Mouse (Mus musculus): ENCODE measurements around the gene Fmn2. TPM values are rescaled to one million over a fixed set of nuclear protein-coding genes. Genes with fewer than 3 reads are reported as not detected.

The Fmn2 gene
- polyA plus RNA-seq, 1 experiment from 2014 or later: 1.1 TPM

DNA sequence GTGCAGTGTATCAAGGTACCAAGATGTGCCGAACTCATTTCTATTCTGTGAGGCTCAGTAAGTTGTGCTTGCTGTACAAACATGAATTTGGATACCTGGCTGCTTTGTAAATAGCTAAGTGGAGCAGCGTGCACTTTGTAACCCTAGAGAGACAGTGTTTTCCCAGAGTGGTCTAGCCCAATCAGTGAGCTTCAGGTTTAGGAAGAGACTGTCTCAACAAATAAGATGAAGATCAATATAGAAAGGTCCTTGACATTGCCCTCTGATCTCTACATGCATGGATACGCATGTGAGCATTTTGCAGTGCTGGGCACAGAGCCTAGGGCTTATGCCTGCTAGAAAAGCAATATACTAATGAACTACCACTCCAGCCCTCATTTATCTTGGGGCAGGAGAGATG, 67.0 kb downstream of the Fmn2 start:
- Histone ChIP-seq H3K27ac (ENCODE audit: low read depth, low read length) (no peak overlapping the region), H3K36me3 (ENCODE audit: control insufficient read depth, insufficient read depth, low read length) (no peaks in the 10 kb centered on the region), H3K27me3 (ENCODE audit: control insufficient read depth, insufficient read depth, low read length) (no peaks in the 10 kb centered on the region), H3K4me1 (ENCODE audit: control insufficient read depth, insufficient read depth, low read length) (no peaks in the 10 kb centered on the region), H3K4me3 (ENCODE audit: low read depth, low read length) (no peak overlapping the region), H3K9ac (ENCODE audit: low read depth, low read length) (no peak overlapping the region), H3K4me2 (no peak overlapping the region), H3K9me3 (replicated peaks; ENCODE audit: control insufficient read depth, low read length) (no peaks in the 10 kb centered on the region)
- WGBS (ENCODE audit: insufficient replicate concordance): 83% methylated on average over 3 of the region's 3 CpGs
- ATAC-seq (replicated peaks; ENCODE audit: insufficient number of reproducible peaks, low FRiP score, low TSS enrichment): no peak

DNA sequence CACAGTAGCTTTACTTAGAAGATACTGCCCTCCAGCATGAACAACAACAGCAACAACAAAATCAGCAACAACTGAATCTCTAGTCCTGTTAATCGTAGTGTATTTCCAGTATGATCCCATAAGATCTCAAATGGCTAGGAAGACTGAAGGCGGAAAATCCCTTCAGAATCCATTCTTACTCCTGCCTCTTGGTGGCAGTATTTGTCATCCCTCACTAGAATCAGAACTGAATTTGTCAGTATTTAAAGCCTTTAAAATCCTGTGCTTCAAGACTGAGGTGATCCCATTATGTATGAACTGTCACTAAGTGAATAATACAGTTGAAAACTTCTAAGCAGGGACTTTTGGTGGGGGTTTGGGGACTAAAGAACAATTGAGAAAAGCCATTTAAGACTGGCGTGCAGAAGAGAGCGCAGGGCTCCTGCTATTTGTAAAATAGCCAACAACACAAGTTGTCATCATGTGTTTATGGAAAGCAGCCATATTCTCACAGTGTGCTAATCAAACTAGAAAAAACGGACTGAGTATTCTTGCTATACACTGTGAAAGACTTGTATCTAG, 90.9 kb downstream of the Fmn2 start:
- Histone ChIP-seq H3K27me3 (ENCODE audit: control insufficient read depth, insufficient read depth, low read length) (no peaks in the 10 kb centered on the region), H3K9me3 (replicated peaks; ENCODE audit: control insufficient read depth, low read length) (no peaks in the 10 kb centered on the region), H3K9ac (ENCODE audit: low read depth, low read length) (no peak overlapping the region), H3K4me1 (ENCODE audit: control insufficient read depth, insufficient read depth, low read length) (no peaks in the 10 kb centered on the region), H3K4me3 (ENCODE audit: low read depth, low read length) (no peak overlapping the region), H3K4me2 (no peak overlapping the region), H3K36me3 (ENCODE audit: control insufficient read depth, insufficient read depth, low read length) (no peaks in the 10 kb centered on the region), H3K27ac (ENCODE audit: low read depth, low read length) (no peak overlapping the region)
- no peak for ATAC-seq (replicated peaks; ENCODE audit: insufficient number of reproducible peaks, low FRiP score, low TSS enrichment)
- 58% methylated on average over 5 of the region's 5 CpGs for WGBS (ENCODE audit: insufficient replicate concordance)

- 5% methylated on average over 4 of the region's 4 CpGs for WGBS (ENCODE audit: insufficient replicate concordance)
- Histone ChIP-seq H3K27ac (ENCODE audit: low read depth, low read length) (no peak overlapping the region), H3K9ac (ENCODE audit: low read depth, low read length) (no peak overlapping the region), H3K9me3 (replicated peaks; ENCODE audit: control insufficient read depth, low read length) (no peaks in the 10 kb centered on the region), H3K4me2 (no peak overlapping the region), H3K36me3 (ENCODE audit: control insufficient read depth, insufficient read depth, low read length) (no peaks in the 10 kb centered on the region), H3K4me3 (ENCODE audit: low read depth, low read length) (no peak overlapping the region), H3K27me3 (ENCODE audit: control insufficient read depth, insufficient read depth, low read length) (no peaks in the 10 kb centered on the region), H3K4me1 (ENCODE audit: control insufficient read depth, insufficient read depth, low read length) (0 out of 2 replicates have a peak, but pooled peaks cover 3% of the 10 kb centered on the region)
- no peak for ATAC-seq (replicated peaks; ENCODE audit: insufficient number of reproducible peaks, low FRiP score, low TSS enrichment)
Observed at GRCm38 (mm10) chr1:174594989-174595388, 93.4 kb downstream of the Fmn2 start.

- 42% methylated on average over 3 of the region's 3 CpGs for WGBS (ENCODE audit: insufficient replicate concordance)
- no peak overlapping the region for H3K27ac ChIP-seq (ENCODE audit: low read depth, low read length)
- no peak overlapping the region for H3K4me3 ChIP-seq (ENCODE audit: low read depth, low read length)
- no peak for ATAC-seq (replicated peaks; ENCODE audit: insufficient number of reproducible peaks, low FRiP score, low TSS enrichment)
- H3K4me2 ChIP-seq: no peak overlapping the region
- no peaks in the 10 kb centered on the region for H3K36me3 ChIP-seq (ENCODE audit: control insufficient read depth, insufficient read depth, low read length)
- 0 out of 2 replicates have a peak, but pooled peaks cover 3% of the 10 kb centered on the region for H3K4me1 ChIP-seq (ENCODE audit: control insufficient read depth, insufficient read depth, low read length)
- H3K9me3 ChIP-seq (replicated peaks; ENCODE audit: control insufficient read depth, low read length): no peaks in the 10 kb centered on the region
- H3K27me3 ChIP-seq (ENCODE audit: control insufficient read depth, insufficient read depth, low read length): no peaks in the 10 kb centered on the region
- no peak overlapping the region for H3K9ac ChIP-seq (ENCODE audit: low read depth, low read length)
Observed at GRCm38 (mm10) chr1:174597495-174597894, 95.9 kb downstream of the Fmn2 start.

DNA sequence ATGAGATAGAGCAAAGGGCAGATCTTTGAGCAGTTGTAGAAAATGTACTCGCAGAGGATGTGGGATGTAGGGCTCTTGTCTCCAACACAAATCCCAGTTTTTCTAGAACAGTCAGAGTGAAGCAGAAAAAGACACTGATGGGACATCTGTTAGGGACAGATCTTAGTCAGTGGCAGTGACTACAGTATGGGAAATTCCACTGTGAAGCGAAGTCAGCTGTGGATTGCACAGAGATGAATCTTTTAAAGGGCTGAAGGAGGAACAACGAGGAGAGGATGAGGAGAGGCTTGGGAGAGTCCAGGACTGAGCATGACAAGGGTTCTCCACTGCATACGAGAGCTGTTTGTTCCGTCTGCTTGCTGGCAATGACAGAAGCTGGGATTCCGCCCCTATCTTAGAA, 96.6 kb downstream of the Fmn2 start:
- Histone ChIP-seq H3K27ac (ENCODE audit: low read depth, low read length) (no peak overlapping the region), H3K4me1 (ENCODE audit: control insufficient read depth, insufficient read depth, low read length) (0 out of 2 replicates have a peak, but pooled peaks cover 3% of the 10 kb centered on the region), H3K36me3 (ENCODE audit: control insufficient read depth, insufficient read depth, low read length) (no peaks in the 10 kb centered on the region), H3K9me3 (replicated peaks; ENCODE audit: control insufficient read depth, low read length) (no peaks in the 10 kb centered on the region), H3K27me3 (ENCODE audit: control insufficient read depth, insufficient read depth, low read length) (no peaks in the 10 kb centered on the region), H3K4me3 (ENCODE audit: low read depth, low read length) (no peak overlapping the region), H3K9ac (ENCODE audit: low read depth, low read length) (no peak overlapping the region), H3K4me2 (peak overlapping the region; percentile 19; the same call in 1 of the 2 replicates)
- WGBS (ENCODE audit: insufficient replicate concordance): 35% methylated on average over 6 of the region's 6 CpGs
- ATAC-seq (replicated peaks; ENCODE audit: insufficient number of reproducible peaks, low FRiP score, low TSS enrichment): no peak

DNA sequence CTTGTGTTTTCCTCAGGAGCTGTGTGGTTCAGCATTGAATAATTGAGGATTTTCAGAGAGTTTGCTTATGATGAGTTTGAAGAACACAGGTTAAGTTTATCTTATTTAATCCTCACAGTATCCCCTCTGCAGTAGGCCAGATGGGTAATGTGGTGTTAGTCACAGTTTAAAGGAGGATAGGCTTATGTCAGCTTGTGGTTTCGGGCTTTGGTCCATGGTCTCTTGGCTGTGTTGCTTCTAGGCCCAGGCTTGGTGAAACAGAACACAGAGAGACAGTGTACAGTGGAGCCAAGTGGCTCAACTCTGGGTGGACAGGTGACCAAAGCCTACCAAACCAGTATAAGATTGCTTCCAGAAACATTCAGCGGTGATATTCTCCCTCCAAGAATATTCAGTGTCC, 98.4 kb downstream of the Fmn2 start:
- WGBS (ENCODE audit: insufficient replicate concordance): 96% methylated on average over 2 of the region's 2 CpGs
- ATAC-seq (replicated peaks; ENCODE audit: insufficient number of reproducible peaks, low FRiP score, low TSS enrichment): no peak

DNA sequence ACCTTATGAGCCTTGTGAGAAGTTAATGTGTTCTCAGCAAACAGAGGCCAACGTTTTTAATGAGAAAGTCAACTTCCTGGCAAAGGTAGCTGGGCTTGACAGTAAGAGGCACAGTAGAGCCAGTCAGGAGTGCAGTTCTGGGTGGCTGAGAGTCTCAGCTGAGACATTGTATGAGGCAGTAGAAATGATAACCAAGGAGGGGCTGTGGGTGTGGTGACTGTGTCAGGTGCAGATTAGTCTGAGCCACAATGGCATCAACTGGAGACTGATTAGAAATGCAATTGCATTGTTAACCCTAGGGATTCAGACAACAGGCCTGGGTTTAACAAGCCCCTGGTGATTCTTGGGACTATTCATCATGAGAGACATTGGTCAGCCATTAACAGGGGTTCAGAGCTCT, 99.0 kb downstream of the Fmn2 start:
- Histone ChIP-seq H3K27ac (ENCODE audit: low read depth, low read length) (no peak overlapping the region), H3K4me2 (no peak overlapping the region), H3K9me3 (replicated peaks; ENCODE audit: control insufficient read depth, low read length) (no peaks in the 10 kb centered on the region), H3K4me1 (ENCODE audit: control insufficient read depth, insufficient read depth, low read length) (0 out of 2 replicates have a peak, but pooled peaks cover 3% of the 10 kb centered on the region), H3K9ac (ENCODE audit: low read depth, low read length) (no peak overlapping the region), H3K27me3 (ENCODE audit: control insufficient read depth, insufficient read depth, low read length) (no peaks in the 10 kb centered on the region), H3K36me3 (ENCODE audit: control insufficient read depth, insufficient read depth, low read length) (no peaks in the 10 kb centered on the region), H3K4me3 (ENCODE audit: low read depth, low read length) (no peak overlapping the region)
- WGBS (ENCODE audit: insufficient replicate concordance): 51% methylated on average over 1 of the region's 1 CpGs
- peak; percentile 91 for ATAC-seq (replicated peaks; ENCODE audit: insufficient number of reproducible peaks, low FRiP score, low TSS enrichment)

More for the DNA sequence above, 98.4 kb downstream of the Fmn2 start:
- Histone ChIP-seq H3K27ac (ENCODE audit: low read depth, low read length) (no peak overlapping the region), H3K9ac (ENCODE audit: low read depth, low read length) (no peak overlapping the region), H3K4me1 (ENCODE audit: control insufficient read depth, insufficient read depth, low read length) (0 out of 2 replicates have a peak, but pooled peaks cover 3% of the 10 kb centered on the region), H3K36me3 (ENCODE audit: control insufficient read depth, insufficient read depth, low read length) (no peaks in the 10 kb centered on the region), H3K4me2 (no peak overlapping the region), H3K27me3 (ENCODE audit: control insufficient read depth, insufficient read depth, low read length) (no peaks in the 10 kb centered on the region), H3K4me3 (ENCODE audit: low read depth, low read length) (no peak overlapping the region), H3K9me3 (replicated peaks; ENCODE audit: control insufficient read depth, low read length) (no peaks in the 10 kb centered on the region)

DNA sequence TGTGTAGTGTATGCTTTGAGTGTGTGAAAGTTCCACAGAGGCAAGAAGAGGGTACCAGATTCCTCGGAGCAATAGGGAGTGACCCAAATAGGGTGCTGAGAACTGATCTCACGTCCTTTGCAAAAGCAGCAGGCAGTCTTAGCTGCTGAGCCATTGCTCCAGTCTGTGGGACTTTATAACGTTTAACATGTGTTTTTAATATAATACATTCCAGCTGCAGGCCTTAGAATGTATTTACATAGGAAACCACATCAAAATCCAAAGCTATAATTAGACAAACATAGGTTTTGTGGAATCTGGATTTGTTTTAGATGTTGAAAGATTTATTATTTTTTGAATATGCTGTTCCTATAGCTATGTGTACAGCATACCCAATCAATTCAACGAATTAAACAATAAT, 115.7 kb downstream of the Fmn2 start:
- Histone ChIP-seq H3K4me2 (no peak overlapping the region), H3K4me1 (ENCODE audit: control insufficient read depth, insufficient read depth, low read length) (no peaks in the 10 kb centered on the region), H3K9me3 (replicated peaks; ENCODE audit: control insufficient read depth, low read length) (no peaks in the 10 kb centered on the region), H3K9ac (ENCODE audit: low read depth, low read length) (no peak overlapping the region), H3K36me3 (ENCODE audit: control insufficient read depth, insufficient read depth, low read length) (no peaks in the 10 kb centered on the region), H3K27ac (ENCODE audit: low read depth, low read length) (no peak overlapping the region), H3K4me3 (ENCODE audit: low read depth, low read length) (no peak overlapping the region), H3K27me3 (ENCODE audit: control insufficient read depth, insufficient read depth, low read length) (no peaks in the 10 kb centered on the region)
- 53% methylated on average over 4 of the region's 4 CpGs for WGBS (ENCODE audit: insufficient replicate concordance)
- no peak for ATAC-seq (replicated peaks; ENCODE audit: insufficient number of reproducible peaks, low FRiP score, low TSS enrichment)

DNA sequence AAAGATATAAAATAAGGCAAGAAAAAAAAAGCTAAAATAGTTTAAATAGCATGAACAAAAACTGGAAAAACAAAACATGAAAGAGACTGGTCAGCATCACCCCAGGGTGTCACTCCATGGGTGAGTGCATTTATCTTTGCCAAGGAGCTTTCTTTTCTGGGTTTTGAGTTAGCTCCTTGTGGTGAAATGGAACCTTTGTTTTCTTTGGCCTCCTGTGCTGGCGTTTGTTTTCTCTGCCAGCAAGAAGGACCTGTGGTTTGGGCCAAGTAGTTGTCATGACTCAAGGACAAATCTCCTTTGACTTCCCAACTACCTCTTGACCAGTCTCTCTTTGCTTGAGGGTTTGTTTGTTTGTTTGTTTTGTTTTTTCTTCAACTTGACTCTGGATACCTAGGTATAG, 119.9 kb downstream of the Fmn2 start:
- Histone ChIP-seq H3K27me3 (ENCODE audit: control insufficient read depth, insufficient read depth, low read length) (no peaks in the 10 kb centered on the region), H3K4me3 (ENCODE audit: low read depth, low read length) (no peak overlapping the region), H3K4me2 (no peak overlapping the region), H3K9ac (ENCODE audit: low read depth, low read length) (no peak overlapping the region), H3K9me3 (replicated peaks; ENCODE audit: control insufficient read depth, low read length) (no peaks in the 10 kb centered on the region), H3K27ac (ENCODE audit: low read depth, low read length) (no peak overlapping the region), H3K4me1 (ENCODE audit: control insufficient read depth, insufficient read depth, low read length) (no peaks in the 10 kb centered on the region), H3K36me3 (ENCODE audit: control insufficient read depth, insufficient read depth, low read length) (no peaks in the 10 kb centered on the region)
- ATAC-seq (replicated peaks; ENCODE audit: insufficient number of reproducible peaks, low FRiP score, low TSS enrichment): no peak
- 10% methylated on average over 1 of the region's 1 CpGs for WGBS (ENCODE audit: insufficient replicate concordance)
